Mouse (Mus musculus) MEL (cell line): ENCODE results near the gene Col8a1. TPM values are rescaled to one million over a fixed set of nuclear protein-coding genes. Genes with fewer than 3 reads are reported as not detected.

Experiments
- DNase-seq: peaks from one replicate; pipeline ENCODE4 v3.0.0; 2011; ENCODE audit warnings: low read depth, low spot score
- H3K27ac ChIP-seq: 2 replicates; pipeline ENCODE4 v1.5.1; 2012; ENCODE audit warnings: low read depth, mild to moderate bottlenecking, control low read depth, low read length, moderate library complexity; ENCODE audit not compliant: control insufficient read depth
- H3K27me3 ChIP-seq, 2 experiments: fragments of 150-350 bp in 1 of 2; sonication (generic) in 1 of 2; 2 replicates each; pipeline ENCODE4 v1.6.1; 2012; ENCODE audit warnings: low read length in 2 of 2, mild to moderate bottlenecking in 2 of 2, improper control_type of control experiment in 1 of 2, moderate library complexity in 1 of 2; ENCODE audit not compliant: insufficient read depth in 2 of 2, control insufficient read depth in 1 of 2
- H3K36me3 ChIP-seq, 2 experiments: 2 replicates each; pipeline ENCODE4 v1.6.1; 2012 to 2014; ENCODE audit warnings: low read length in 2 of 2, improper control_type of control experiment in 1 of 2, inconsistent platforms in 1 of 2, mild to moderate bottlenecking in 1 of 2; ENCODE audit not compliant: insufficient read depth in 2 of 2, control insufficient read depth in 1 of 2
- H3K4me1 ChIP-seq, 2 experiments: fragments of 150-350 bp in 1 of 2; sonication (generic) in 1 of 2; 2 replicates each; pipeline ENCODE4 v1.6.1; 2012; ENCODE audit warnings: low read length in 2 of 2, improper control_type of control experiment in 1 of 2, mild to moderate bottlenecking in 1 of 2; ENCODE audit not compliant: insufficient read depth in 2 of 2, control insufficient read depth in 1 of 2
- H3K4me3 ChIP-seq, 2 experiments: fragments of 150-350 bp in 1 of 2; sonication (generic) in 1 of 2; 2 replicates each; pipeline ENCODE4 v1.5.1; 2012; ENCODE audit warnings: low read depth in 2 of 2, low read length in 2 of 2, mild to moderate bottlenecking in 2 of 2, moderate library complexity in 2 of 2, control low read depth in 1 of 2, improper control_type of control experiment in 1 of 2; ENCODE audit not compliant: control insufficient read depth in 1 of 2, insufficient read depth in 1 of 2
- H3K79me2 ChIP-seq: 2 replicates; pipeline ENCODE4 v1.6.1; 2012; ENCODE audit warnings: mild to moderate bottlenecking, low read length, moderate library complexity; ENCODE audit not compliant: control insufficient read depth, poor library complexity, insufficient read depth
- H3K9ac ChIP-seq: 2 replicates; pipeline ENCODE4 v1.6.1; 2012; ENCODE audit warnings: low read depth, mild to moderate bottlenecking, control low read depth, low read length, moderate library complexity; ENCODE audit not compliant: control insufficient read depth, poor library complexity, severe bottlenecking
- H3K9me3 ChIP-seq: fragments of 150-350 bp; sonication (generic); replicated peaks from 2 replicates; pipeline ENCODE4 v1.6.1; 2012; ENCODE audit warnings: mild to moderate bottlenecking, low read length, improper control_type of control experiment, moderate library complexity; ENCODE audit not compliant: insufficient read depth
- BHLHE40 ChIP-seq: IDR thresholded peaks from 2 replicates; pipeline ENCODE4 v1.6.1; 2012; ENCODE audit warnings: low read depth, mild to moderate bottlenecking, inconsistent platforms, low read length, improper control_type of control experiment, borderline replicate concordance
- CHD1 ChIP-seq: IDR thresholded peaks from 2 replicates; pipeline ENCODE4 v1.6.1; 2012; ENCODE audit warnings: low read depth, mild to moderate bottlenecking, inconsistent platforms, low read length, improper control_type of control experiment
- EP300 ChIP-seq, 2 experiments: IDR thresholded peaks; 2 replicates each; pipeline ENCODE4 v1.6.1; 2011; ENCODE audit warnings: improper control_type of control experiment in 2 of 2, low read length in 2 of 2, low read depth in 1 of 2, mild to moderate bottlenecking in 1 of 2
- ETS1 ChIP-seq: IDR thresholded peaks from 2 replicates; pipeline ENCODE4 v1.6.1; 2012; ENCODE audit warnings: low read depth, mild to moderate bottlenecking, inconsistent platforms, low read length, improper control_type of control experiment, moderate library complexity
- GATA1 ChIP-seq: IDR thresholded peaks from 2 replicates; pipeline ENCODE4 v1.6.1; 2011; ENCODE audit warnings: low read depth, low read length, improper control_type of control experiment
- JUND ChIP-seq: IDR thresholded peaks from 2 replicates; pipeline ENCODE4 v1.6.1; 2011; ENCODE audit warnings: low read depth, mild to moderate bottlenecking, improper control_type of control experiment, low read length
- MAFK ChIP-seq: IDR thresholded peaks from 2 replicates; pipeline ENCODE4 v1.6.1; 2011; ENCODE audit warnings: low read depth, mild to moderate bottlenecking, low read length, improper control_type of control experiment, borderline replicate concordance
- MAZ ChIP-seq: IDR thresholded peaks from 2 replicates; pipeline ENCODE4 v1.6.1; 2012; ENCODE audit warnings: low read depth, mild to moderate bottlenecking, inconsistent platforms, low read length, improper control_type of control experiment
- MXI1 ChIP-seq: IDR thresholded peaks from 2 replicates; pipeline ENCODE4 v1.6.1; 2011; ENCODE audit warnings: mild to moderate bottlenecking, low read depth, low read length, improper control_type of control experiment
- MYC ChIP-seq: IDR thresholded peaks from 2 replicates; pipeline ENCODE4 v1.6.1; 2011; ENCODE audit warnings: low read depth, mild to moderate bottlenecking, low read length, improper control_type of control experiment, moderate library complexity
- NELFE ChIP-seq: IDR thresholded peaks from 2 replicates; pipeline ENCODE4 v1.6.1; 2011; ENCODE audit warnings: low read depth, low read length, improper control_type of control experiment
- POLR2A ChIP-seq, 2 experiments: IDR thresholded peaks; 2 replicates each; pipeline ENCODE4 v1.6.1; 2011 to 2012; ENCODE audit warnings: low read length in 2 of 2, mild to moderate bottlenecking in 2 of 2, control low read depth in 1 of 2, improper control_type of control experiment in 1 of 2, low read depth in 1 of 2, moderate library complexity in 1 of 2; ENCODE audit not compliant: control insufficient read depth in 1 of 2, insufficient read depth in 1 of 2, poor library complexity in 1 of 2
- POLR2AphosphoS2 ChIP-seq: IDR thresholded peaks from 2 replicates; pipeline ENCODE4 v1.6.1; 2011; ENCODE audit warnings: low read length, improper control_type of control experiment
- POLR2AphosphoS5 ChIP-seq: IDR thresholded peaks from 2 replicates; pipeline ENCODE4 v1.6.1; 2012; ENCODE audit warnings: low read depth, borderline replicate concordance, mild to moderate bottlenecking, inconsistent platforms, low read length, moderate library complexity, mixed read lengths
- RAD21 ChIP-seq: IDR thresholded peaks from 2 replicates; pipeline ENCODE4 v1.6.1; 2011; ENCODE audit warnings: mild to moderate bottlenecking, low read depth, low read length, improper control_type of control experiment
- RCOR1 ChIP-seq: IDR thresholded peaks from 2 replicates; pipeline ENCODE4 v1.6.1; 2012; ENCODE audit warnings: low read depth, mild to moderate bottlenecking, inconsistent platforms, low read length, improper control_type of control experiment
- SIN3A ChIP-seq: IDR thresholded peaks from 2 replicates; pipeline ENCODE4 v1.6.1; 2012; ENCODE audit warnings: low read length, improper control_type of control experiment, inconsistent platforms
- SMC3 ChIP-seq: IDR thresholded peaks from 2 replicates; pipeline ENCODE4 v1.6.1; 2011; ENCODE audit warnings: low read depth, low read length, improper control_type of control experiment
- TAL1 ChIP-seq: IDR thresholded peaks from 2 replicates; pipeline ENCODE4 v1.6.1; 2012; ENCODE audit warnings: mild to moderate bottlenecking, inconsistent platforms, low read length, moderate library complexity, mixed read lengths
- TBP ChIP-seq: IDR thresholded peaks from 2 replicates; pipeline ENCODE4 v1.8.0; 2011; ENCODE audit warnings: low read depth, low read length, improper control_type of control experiment
- UBTF ChIP-seq: IDR thresholded peaks from 2 replicates; pipeline ENCODE4 v1.6.1; 2012; ENCODE audit warnings: low read depth, mild to moderate bottlenecking, inconsistent platforms, low read length, improper control_type of control experiment, moderate library complexity, borderline replicate concordance; ENCODE audit not compliant: insufficient read depth
- USF1 ChIP-seq: IDR thresholded peaks from 2 replicates; pipeline ENCODE4 v1.6.1; 2014; ENCODE audit warnings: low read depth, mild to moderate bottlenecking, inconsistent platforms, low read length, improper control_type of control experiment, moderate library complexity
- USF2 ChIP-seq, 2 experiments: IDR thresholded peaks; 2 replicates each; pipeline ENCODE4 v1.6.1; 2011 to 2012; ENCODE audit warnings: improper control_type of control experiment in 2 of 2, low read length in 2 of 2, borderline replicate concordance in 1 of 2, inconsistent platforms in 1 of 2, low read depth in 1 of 2, mild to moderate bottlenecking in 1 of 2; ENCODE audit not compliant: insufficient read depth in 1 of 2
- ZMIZ1 ChIP-seq: IDR thresholded peaks from 2 replicates; pipeline ENCODE4 v1.6.1; 2012; ENCODE audit warnings: low read depth, mild to moderate bottlenecking, inconsistent platforms, low read length, improper control_type of control experiment, moderate library complexity
- polyA plus RNA-seq, 2 experiments: library from polyadenylated mRNA; stranded (reverse) in 1 of 2; unstranded in 1 of 2; fragments of >175 nt in 1 of 2; fragments of >200 nt in 1 of 2; gene quantifications; 2 replicates each; pipeline versions ENCODE4 v1.2.1 to v1.2.4; 2012; ENCODE audit warnings: low replicate concordance in 2 of 2, low read depth in 1 of 2; ENCODE audit not compliant: insufficient read length in 2 of 2, insufficient read depth in 1 of 2, missing spikeins in 1 of 2
- total RNA-seq: library from RNA; depleted of rRNA; stranded (reverse); fragments of 300-350 nt; gene quantifications from 2 replicates; pipeline ENCODE4 v1.2.3, GENCODE M21; 2012

The Col8a1 gene
- total and polyA plus RNA-seq, 3 experiments = not detected

GRCm38 (mm10) chr16:57759862-57760261, 5.3 kb upstream of the Col8a1 start:
- Histone ChIP-seq H3K4me3 (no peak overlapping the region), H3K27ac (no peak overlapping the region), H3K9ac (no peak overlapping the region)
- TF ChIP-seq MAFK = no peak
- TF ChIP-seq POLR2A (IDR thresholded peaks at IDR 0.05; ENCODE audit: control insufficient read depth in 1 of 2, insufficient read depth in 1 of 2, low read depth in 1 of 2, low read length in 2 of 2, poor library complexity in 1 of 2) = no peak
- no peak for TF ChIP-seq MYC
- no peak for TF ChIP-seq SIN3A
- TF ChIP-seq ZMIZ1 = no peak
- TF ChIP-seq JUND = no peak
- TF ChIP-seq USF1 = no peak
- TF ChIP-seq TBP = no peak
- no peak for TF ChIP-seq GATA1
- no peak for TF ChIP-seq RAD21
- TF ChIP-seq, all 39 proteins: peak for 0
- DNase-seq = no peak
- Histone ChIP-seq H3K4me1 (no peaks in the 10 kb centered on the region), H3K9me3 (no peaks in the 10 kb centered on the region), H3K79me2 (no peaks in the 10 kb centered on the region), H3K27me3 (no peaks in the 10 kb centered on the region), H3K36me3 (no peaks in the 10 kb centered on the region)

- TF ChIP-seq SMC3 (no peak), RCOR1 (no peak), NELFE (no peak), BHLHE40 (no peak)
- H3K4me1 ChIP-seq = no peaks in the 10 kb centered on the region
Measured at GRCm38 (mm10) chr16:57755708-57756107, 1.2 kb upstream of the Col8a1 start.

GRCm38 (mm10) chr16:57755241-57755640, 704 bp upstream of the Col8a1 start:
- H3K79me2 ChIP-seq = no peaks in the 10 kb centered on the region
- H3K9me3 ChIP-seq = no peaks in the 10 kb centered on the region
- H3K9ac ChIP-seq = no peak overlapping the region
- no peaks in the 10 kb centered on the region for H3K27me3 ChIP-seq
- no peaks in the 10 kb centered on the region for H3K36me3 ChIP-seq
- no peak overlapping the region for H3K4me3 ChIP-seq
- no peaks in the 10 kb centered on the region for H3K4me1 ChIP-seq
- TF ChIP-seq EP300 (IDR thresholded peaks at IDR 0.05; ENCODE audit: low read depth in 1 of 2, low read length in 2 of 2) (no peak), RCOR1 (no peak), MXI1 (no peak), MAFK (no peak), UBTF (no peak), GATA1 (no peak), POLR2AphosphoS5 (no peak), MAZ (no peak), SMC3 (no peak), ETS1 (no peak), CHD1 (no peak), USF1 (no peak), BHLHE40 (no peak), POLR2AphosphoS2 (no peak), MYC (no peak), USF2 (IDR thresholded peaks at IDR 0.05; ENCODE audit: borderline replicate concordance in 1 of 2, insufficient read depth in 1 of 2, low read depth in 1 of 2, low read length in 2 of 2) (no peak), TAL1 (no peak)
- H3K27ac ChIP-seq = no peak overlapping the region
- DNase-seq = no peak

More at GRCm38 (mm10) chr16:57755708-57756107, 1.2 kb upstream of the Col8a1 start:
- no peaks in the 10 kb centered on the region for H3K27me3 ChIP-seq
- DNase-seq = no peak
- H3K9me3 ChIP-seq = no peaks in the 10 kb centered on the region
- no peak overlapping the region for H3K27ac ChIP-seq
- H3K9ac ChIP-seq = no peak overlapping the region
- no peak overlapping the region for H3K4me3 ChIP-seq
- no peaks in the 10 kb centered on the region for H3K36me3 ChIP-seq
- H3K79me2 ChIP-seq = no peaks in the 10 kb centered on the region
